Mouse (Mus musculus): ENCODE results near the gene H2-M10.6. TPM values are rescaled to one million over a fixed set of nuclear protein-coding genes. Genes with fewer than 3 reads are reported as not detected.

The H2-M10.6 gene
- total and polyA plus RNA-seq, 2 experiments from 2014 or later: not detected

GRCm38 (mm10) chr17:36840961-36841445 lies 29.0 kb downstream of the H2-M10.6 start:
- Histone ChIP-seq H3K4me3 (ENCODE audit: low read depth, low read length) (no peak overlapping the region), H3K4me1 (ENCODE audit: control insufficient read depth, insufficient read depth) (peaks cover 23% of the 10 kb centered on the region), H3K27me3 (ENCODE audit: control insufficient read depth, insufficient read depth, low read length) (no peaks in the 10 kb centered on the region), H3K4me2 (ENCODE audit: low read depth, low read length) (no peak overlapping the region), H3K27ac (ENCODE audit: low read depth) (no peak overlapping the region), H3K36me3 (replicated peaks; ENCODE audit: control insufficient read depth, insufficient read depth, low read length) (peaks cover 15% of the 10 kb centered on the region; the same call in 1 of the 2 replicates), H3K9ac (replicated peaks; ENCODE audit: low read depth, low read length) (no peak overlapping the region), H3K9me3 (replicated peaks; ENCODE audit: control insufficient read depth, low read length) (no peaks in the 10 kb centered on the region)
- no peak for DNase-seq (ENCODE audit: low spot score)
- ATAC-seq (ENCODE audit: insufficient read depth, low read depth): no peak
- TF ChIP-seq EP300 (IDR thresholded peaks at IDR 0.05; ENCODE audit: low read depth) (no peak), CTCF (IDR thresholded peaks at IDR 0.05; ENCODE audit: low read depth) (no peak)

- Histone ChIP-seq H3K36me3 (replicated peaks; ENCODE audit: control insufficient read depth, insufficient read depth, low read length) (peaks cover 17% of the 10 kb centered on the region; the same call in 1 of the 2 replicates), H3K9ac (replicated peaks; ENCODE audit: low read depth, low read length) (no peak overlapping the region), H3K27ac (ENCODE audit: low read depth) (no peak overlapping the region), H3K4me3 (ENCODE audit: low read depth, low read length) (no peak overlapping the region), H3K9me3 (replicated peaks; ENCODE audit: control insufficient read depth, low read length) (no peaks in the 10 kb centered on the region), H3K4me1 (ENCODE audit: control insufficient read depth, insufficient read depth) (peaks cover 16% of the 10 kb centered on the region), H3K4me2 (ENCODE audit: low read depth, low read length) (no peak overlapping the region), H3K27me3 (ENCODE audit: control insufficient read depth, insufficient read depth, low read length) (no peaks in the 10 kb centered on the region)
- WGBS: 74% methylated on average over 7 of the region's 7 CpGs
- no peak for TF ChIP-seq CTCF (IDR thresholded peaks at IDR 0.05; ENCODE audit: low read depth)
- ATAC-seq (ENCODE audit: insufficient read depth, low read depth) (no peak), DNase-seq (ENCODE audit: low spot score) (no peak)
These were observed 31.7 kb downstream of the H2-M10.6 start for GRCm38 (mm10) chr17:36843696-36844095.

GRCm38 (mm10) chr17:36844286-36844719 lies 32.3 kb downstream of the H2-M10.6 start:
- Histone ChIP-seq H3K27ac (ENCODE audit: low read depth) (no peak overlapping the region), H3K4me1 (ENCODE audit: control insufficient read depth, insufficient read depth) (peaks cover 16% of the 10 kb centered on the region), H3K4me2 (ENCODE audit: low read depth, low read length) (no peak overlapping the region), H3K9me3 (replicated peaks; ENCODE audit: control insufficient read depth, low read length) (no peaks in the 10 kb centered on the region), H3K36me3 (replicated peaks; ENCODE audit: control insufficient read depth, insufficient read depth, low read length) (peaks cover 17% of the 10 kb centered on the region; the same call in 1 of the 2 replicates), H3K9ac (replicated peaks; ENCODE audit: low read depth, low read length) (no peak overlapping the region), H3K27me3 (ENCODE audit: control insufficient read depth, insufficient read depth, low read length) (no peaks in the 10 kb centered on the region), H3K4me3 (ENCODE audit: low read depth, low read length) (no peak overlapping the region)
- no peak for ATAC-seq (ENCODE audit: insufficient read depth, low read depth)
- TF ChIP-seq EP300 (IDR thresholded peaks at IDR 0.05; ENCODE audit: low read depth): no peak
- no peak for TF ChIP-seq CTCF (IDR thresholded peaks at IDR 0.05; ENCODE audit: low read depth)
- DNase-seq (ENCODE audit: low spot score): no peak

GRCm38 (mm10) chr17:36844725-36845124 lies 32.8 kb downstream of the H2-M10.6 start:
- no peak for DNase-seq (ENCODE audit: low spot score)

GRCm38 (mm10) chr17:36848911-36849310 lies 36.9 kb downstream of the H2-M10.6 start:
- Histone ChIP-seq H3K27me3 (ENCODE audit: control insufficient read depth, insufficient read depth, low read length) (no peaks in the 10 kb centered on the region), H3K9me3 (replicated peaks; ENCODE audit: control insufficient read depth, low read length) (no peaks in the 10 kb centered on the region), H3K4me1 (ENCODE audit: control insufficient read depth, insufficient read depth) (peaks cover 13% of the 10 kb centered on the region), H3K27ac (ENCODE audit: low read depth) (no peak overlapping the region), H3K36me3 (replicated peaks; ENCODE audit: control insufficient read depth, insufficient read depth, low read length) (peaks cover 35% of the 10 kb centered on the region), H3K4me2 (ENCODE audit: low read depth, low read length) (no peak overlapping the region), H3K4me3 (ENCODE audit: low read depth, low read length) (no peak overlapping the region), H3K9ac (replicated peaks; ENCODE audit: low read depth, low read length) (no peak overlapping the region)
- WGBS: 74% methylated on average over 5 of the region's 5 CpGs
- ATAC-seq (ENCODE audit: insufficient read depth, low read depth): no peak
- no peak for TF ChIP-seq EP300 (IDR thresholded peaks at IDR 0.05; ENCODE audit: low read depth)
- no peak for TF ChIP-seq CTCF (IDR thresholded peaks at IDR 0.05; ENCODE audit: low read depth)
- DNase-seq (ENCODE audit: low spot score): no peak

More at GRCm38 (mm10) chr17:36844725-36845124, 32.8 kb downstream of the H2-M10.6 start:
- H3K27ac ChIP-seq (ENCODE audit: low read depth): no peak overlapping the region
- peaks cover 17% of the 10 kb centered on the region; the same call in 1 of the 2 replicates for H3K36me3 ChIP-seq (replicated peaks; ENCODE audit: control insufficient read depth, insufficient read depth, low read length)
- no peak overlapping the region for H3K9ac ChIP-seq (replicated peaks; ENCODE audit: low read depth, low read length)
- no peak overlapping the region for H3K4me3 ChIP-seq (ENCODE audit: low read depth, low read length)
- no peak for ATAC-seq (ENCODE audit: insufficient read depth, low read depth)
- no peak overlapping the region for H3K4me2 ChIP-seq (ENCODE audit: low read depth, low read length)
- TF ChIP-seq CTCF (IDR thresholded peaks at IDR 0.05; ENCODE audit: low read depth) (no peak), EP300 (IDR thresholded peaks at IDR 0.05; ENCODE audit: low read depth) (no peak)
- no peaks in the 10 kb centered on the region for H3K27me3 ChIP-seq (ENCODE audit: control insufficient read depth, insufficient read depth, low read length)
- H3K9me3 ChIP-seq (replicated peaks; ENCODE audit: control insufficient read depth, low read length): no peaks in the 10 kb centered on the region
- WGBS: 50% methylated on average over 1 of the region's 1 CpGs
- peaks cover 16% of the 10 kb centered on the region for H3K4me1 ChIP-seq (ENCODE audit: control insufficient read depth, insufficient read depth)

DNA sequence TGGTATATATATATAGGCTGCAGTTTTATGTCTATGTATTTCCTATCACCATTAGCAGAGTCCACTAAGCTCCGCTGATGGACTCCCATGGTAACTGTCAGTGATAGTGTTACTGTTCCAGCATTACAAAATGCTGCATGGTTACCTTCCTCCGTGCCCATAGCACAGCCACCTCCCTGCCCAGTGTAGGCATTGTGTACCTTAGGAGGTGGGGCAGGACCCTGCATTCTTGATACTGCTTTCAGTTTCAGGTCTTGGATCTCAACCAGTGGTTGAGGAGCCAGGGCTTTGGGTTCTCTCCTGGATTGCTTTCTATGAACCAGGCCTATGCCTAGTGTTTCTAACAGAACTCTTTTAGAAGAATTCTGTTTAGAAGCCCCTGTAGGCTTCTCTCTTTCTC lies 38.0 kb downstream of the H2-M10.6 start:
- no peak overlapping the region for H3K9ac ChIP-seq (replicated peaks; ENCODE audit: low read depth, low read length)
- no peak overlapping the region for H3K4me3 ChIP-seq (ENCODE audit: low read depth, low read length)
- TF ChIP-seq CTCF (IDR thresholded peaks at IDR 0.05; ENCODE audit: low read depth) (no peak), EP300 (IDR thresholded peaks at IDR 0.05; ENCODE audit: low read depth) (no peak)
- no peaks in the 10 kb centered on the region for H3K27me3 ChIP-seq (ENCODE audit: control insufficient read depth, insufficient read depth, low read length)
- WGBS: 86% methylated on average over 2 of the region's 2 CpGs
- ATAC-seq (ENCODE audit: insufficient read depth, low read depth): no peak
- peaks cover 3% of the 10 kb centered on the region; the same call in 1 of the 2 replicates for H3K4me1 ChIP-seq (ENCODE audit: control insufficient read depth, insufficient read depth)
- H3K36me3 ChIP-seq (replicated peaks; ENCODE audit: control insufficient read depth, insufficient read depth, low read length): peaks cover 44% of the 10 kb centered on the region
- no peaks in the 10 kb centered on the region for H3K9me3 ChIP-seq (replicated peaks; ENCODE audit: control insufficient read depth, low read length)
- no peak overlapping the region for H3K27ac ChIP-seq (ENCODE audit: low read depth)
- H3K4me2 ChIP-seq (ENCODE audit: low read depth, low read length): no peak overlapping the region
- no peak for DNase-seq (ENCODE audit: low spot score)
